Mouse (Mus musculus) CH12.LX (cell line): ENCODE data around the gene Ttpal. TPM values are rescaled to one million over a fixed set of nuclear protein-coding genes. Genes with fewer than 3 reads are reported as not detected.

Experiments used
- DNase-seq: peaks from one replicate; pipeline ENCODE4 v3.0.0-alpha.2; 2013; ENCODE audit errors: extremely low read depth
- H3K27ac ChIP-seq: 2 replicates; pipeline ENCODE4 v1.5.1; 2012; ENCODE audit warnings: low read depth, mild to moderate bottlenecking, control low read depth, moderate library complexity; ENCODE audit not compliant: insufficient read depth
- H3K27me3 ChIP-seq: replicated peaks from 2 replicates; pipeline ENCODE3; 2012; ENCODE audit warnings: inconsistent platforms
- H3K36me3 ChIP-seq, 2 experiments: replicated peaks in 1 of 2; 2 replicates each; pipeline versions ENCODE3 to v1.6.1; 2012; ENCODE audit warnings: inconsistent platforms in 1 of 2, low read length in 1 of 2, mild to moderate bottlenecking in 1 of 2, mixed read lengths in 1 of 2, moderate library complexity in 1 of 2; ENCODE audit not compliant: control insufficient read depth in 1 of 2, insufficient read depth in 1 of 2
- H3K4me1 ChIP-seq, 2 experiments: 2 replicates each; pipeline ENCODE4 v1.6.1; 2012; ENCODE audit warnings: inconsistent platforms in 1 of 2, moderate library complexity in 1 of 2; ENCODE audit not compliant: insufficient read depth in 2 of 2, control insufficient read depth in 1 of 2
- H3K4me2 ChIP-seq: 2 replicates; pipeline ENCODE4 v1.6.1; 2012; ENCODE audit warnings: low read depth, mild to moderate bottlenecking, control low read depth; ENCODE audit not compliant: poor library complexity, insufficient read depth, severe bottlenecking
- H3K4me3 ChIP-seq, 3 experiments: fragments of 150-350 bp in 1 of 3; sonication (generic) in 1 of 3; replicated peaks in 1 of 3; 2 replicates each; pipeline versions ENCODE3 to v1.5.1; 2011 to 2012; ENCODE audit warnings: low read depth in 2 of 3, low read length in 2 of 3, mild to moderate bottlenecking in 2 of 3, moderate library complexity in 2 of 3, control low read depth in 1 of 3, improper control_type of control experiment in 1 of 3, inconsistent platforms in 1 of 3, mixed read lengths in 1 of 3; ENCODE audit not compliant: poor library complexity in 1 of 3
- H3K79me2 ChIP-seq: replicated peaks from 2 replicates; pipeline ENCODE4 v1.6.1; 2012; ENCODE audit warnings: mild to moderate bottlenecking, moderate library complexity; ENCODE audit not compliant: control insufficient read depth, poor library complexity, insufficient read depth, severe bottlenecking; ENCODE audit errors: extremely low read depth
- H3K9ac ChIP-seq: 2 replicates; pipeline ENCODE4 v1.6.1; 2012; ENCODE audit warnings: low read depth, mild to moderate bottlenecking, control low read depth, moderate library complexity; ENCODE audit not compliant: insufficient read depth
- H3K9me3 ChIP-seq: replicated peaks from 2 replicates; pipeline ENCODE3; 2012; ENCODE audit warnings: low read length, inconsistent platforms, mixed read lengths
- BHLHE40 ChIP-seq: IDR thresholded peaks from 2 replicates; pipeline ENCODE4 v1.6.1; 2011; ENCODE audit warnings: mild to moderate bottlenecking, low read depth, low read length, improper control_type of control experiment
- CHD1 ChIP-seq: IDR thresholded peaks from 2 replicates; pipeline ENCODE4 v1.6.1; 2012; ENCODE audit warnings: low read depth, low read length, improper control_type of control experiment, inconsistent platforms
- CTCF ChIP-seq, 2 experiments: IDR thresholded peaks in 1 of 2; conservative IDR thresholded peaks in 1 of 2; 2 replicates each; pipeline ENCODE4 v1.5.1; 2011 to 2012; ENCODE audit warnings: low read depth in 2 of 2, low read length in 2 of 2, improper control_type of control experiment in 1 of 2, inconsistent platforms in 1 of 2, mild to moderate bottlenecking in 1 of 2, moderate library complexity in 1 of 2
- ELF1 ChIP-seq: IDR thresholded peaks from 2 replicates; pipeline ENCODE4 v1.6.1; 2014; ENCODE audit warnings: low read depth, mild to moderate bottlenecking, inconsistent platforms, low read length, improper control_type of control experiment
- EP300 ChIP-seq: IDR thresholded peaks from 2 replicates; pipeline ENCODE4 v1.6.1; 2011; ENCODE audit warnings: low read length, improper control_type of control experiment
- GABPA ChIP-seq: IDR thresholded peaks from 2 replicates; pipeline ENCODE4 v1.6.1; 2012; ENCODE audit warnings: low read depth, low read length, improper control_type of control experiment, inconsistent platforms; ENCODE audit not compliant: insufficient replicate concordance
- HCFC1 ChIP-seq: IDR thresholded peaks from 2 replicates; pipeline ENCODE4 v1.6.1; 2012; ENCODE audit warnings: low read depth, mild to moderate bottlenecking, inconsistent platforms, low read length, improper control_type of control experiment
- IRF4 ChIP-seq: IDR thresholded peaks from 2 replicates; pipeline ENCODE4 v1.6.1; 2014; ENCODE audit warnings: low read depth, mild to moderate bottlenecking, inconsistent platforms, low read length, improper control_type of control experiment
- JUND ChIP-seq: conservative IDR thresholded peaks from 2 replicates; pipeline ENCODE4 v1.6.1; 2011; ENCODE audit warnings: low read depth, low read length, improper control_type of control experiment
- MAFK ChIP-seq: IDR thresholded peaks from 2 replicates; pipeline ENCODE4 v1.6.1; 2011; ENCODE audit warnings: low read length, improper control_type of control experiment; ENCODE audit not compliant: insufficient replicate concordance
- MAX ChIP-seq: IDR thresholded peaks from 2 replicates; pipeline ENCODE4 v1.6.1; 2011; ENCODE audit warnings: low read length, improper control_type of control experiment
- MAZ ChIP-seq: IDR thresholded peaks from 2 replicates; pipeline ENCODE4 v1.6.1; 2012; ENCODE audit warnings: low read depth, mild to moderate bottlenecking, inconsistent platforms, low read length, improper control_type of control experiment, moderate library complexity
- PAX5 ChIP-seq: IDR thresholded peaks from 2 replicates; pipeline ENCODE4 v1.6.1; 2012; ENCODE audit warnings: low read length, inconsistent platforms, mixed read lengths
- POLR2AphosphoS2 ChIP-seq: IDR thresholded peaks from 2 replicates; pipeline ENCODE4 v1.6.1; 2011; ENCODE audit warnings: low read depth, low read length, improper control_type of control experiment
- SIN3A ChIP-seq: IDR thresholded peaks from 2 replicates; pipeline ENCODE4 v1.6.1; 2012; ENCODE audit warnings: low read length, improper control_type of control experiment, inconsistent platforms
- TBP ChIP-seq: conservative IDR thresholded peaks from 2 replicates; pipeline ENCODE4 v1.6.1; 2011; ENCODE audit warnings: low read depth, low read length, improper control_type of control experiment
- UBTF ChIP-seq: IDR thresholded peaks from 2 replicates; pipeline ENCODE4 v1.6.1; 2012; ENCODE audit warnings: low read depth, mild to moderate bottlenecking, inconsistent platforms, low read length, improper control_type of control experiment, moderate library complexity
- USF1 ChIP-seq: IDR thresholded peaks from 2 replicates; pipeline ENCODE4 v1.6.1; 2014; ENCODE audit warnings: low read depth, mild to moderate bottlenecking, inconsistent platforms, low read length, improper control_type of control experiment
- ZMIZ1 ChIP-seq: IDR thresholded peaks from 2 replicates; pipeline ENCODE4 v1.6.1; 2012; ENCODE audit warnings: low read depth, mild to moderate bottlenecking, inconsistent platforms, low read length, improper control_type of control experiment
- dilution Hi-C: fragments of 300-500 bp; cut with MboI; formaldehyde crosslinking; loops from 2 replicates; pipeline ENCODE4 v1.14.3; 2020; ENCODE audit warnings: low sequenced_read_pairs; ENCODE audit not compliant: extremely low pct_unique_long_range_greater_than_20kb, extremely low pct_ligation_motif_present
- in situ Hi-C: fragments of 300-500 bp; cut with MboI; formaldehyde crosslinking; loops from 3 replicates; pipeline ENCODE4 v1.14.3; 2019; ENCODE audit warnings: low sequenced_read_pairs, low pct_ligation_motif_present, low pct_unique_long_range_greater_than_20kb, mixed read lengths
- polyA plus RNA-seq: library from polyadenylated mRNA; unstranded; fragments of >175 nt; gene quantifications from 2 replicates; pipeline ENCODE4 v1.2.1, GENCODE M21; 2012; ENCODE audit warnings: low read depth; ENCODE audit not compliant: insufficient read length
- total RNA-seq, 2 experiments: library from RNA; depleted of rRNA; stranded (reverse); fragments of 300-350 nt in 1 of 2; fragments of >200 nt in 1 of 2; gene quantifications; 2 replicates each; pipeline ENCODE4 v1.2.3; 2012 to 2014

Gene Ttpal
- total and polyA plus RNA-seq, 3 experiments, result 21.9 to 38.9 (median 25.7) TPM

DNA sequence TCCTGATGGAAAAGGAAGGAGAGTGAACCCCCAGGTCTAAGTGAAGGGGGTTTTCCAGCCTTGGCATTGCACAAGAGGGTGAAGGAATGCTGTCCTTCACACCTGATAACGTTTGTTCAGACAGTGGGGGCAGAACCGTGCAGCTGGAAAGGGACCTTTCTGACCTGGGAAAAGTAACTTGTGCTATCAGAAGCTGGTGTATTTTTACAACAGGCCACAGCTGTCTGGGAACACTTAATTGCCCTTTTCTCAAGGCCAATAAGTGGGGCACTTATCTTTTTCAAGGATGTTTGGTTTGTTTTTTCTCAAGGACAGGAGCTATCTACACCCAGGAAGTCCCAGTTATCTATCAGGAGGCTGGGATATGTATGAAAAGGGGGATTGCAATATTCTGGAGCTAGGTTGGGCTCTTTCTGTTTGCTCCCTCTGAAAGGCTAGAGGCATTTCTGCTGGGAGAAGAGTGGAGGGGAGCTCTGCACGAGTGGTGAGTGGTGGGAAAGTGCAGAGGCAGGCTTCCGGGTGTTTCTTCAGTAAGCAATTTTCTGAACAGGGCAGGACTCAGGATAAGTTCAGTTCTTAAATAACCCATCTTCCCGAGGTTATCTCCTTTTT lies 35.6 kb downstream of the Ttpal start:
- Histone ChIP-seq H3K4me3 (peak overlapping the region in 2 of 3 experiments; percentile 15 to 50), H3K9ac (peak overlapping the region; percentile 80; the same call in 1 of the 2 replicates), H3K4me1 (peaks cover 12 to 62% of the 10 kb centered on the region in 2 experiments), H3K4me2 (peak overlapping the region; percentile 84), H3K27ac (peak overlapping the region; percentile 41), H3K79me2 (peaks cover 94% of the 10 kb centered on the region), H3K36me3 (peaks cover 64 to 80% of the 10 kb centered on the region in 2 experiments), H3K9me3 (no peaks in the 10 kb centered on the region), H3K27me3 (no peaks in the 10 kb centered on the region)
- dilution Hi-C loops (no loop called here), in situ Hi-C loops (no loop called here)
- 0 out of 2 replicates have a peak, but pooled peaks have one; percentile 18 for TF ChIP-seq POLR2AphosphoS2
- TF ChIP-seq ELF1, result 0 out of 2 replicates have a peak, but pooled peaks have one; percentile 14
- TF ChIP-seq JUND, result no peak
- no peak for DNase-seq

GRCm38 (mm10) chr2:163640493-163640892 lies 38.4 kb downstream of the Ttpal start:
- no peaks in the 10 kb centered on the region for H3K9me3 ChIP-seq
- no peak for DNase-seq
- peak overlapping the region; percentile 80; the same call in 1 of the 2 replicates for H3K9ac ChIP-seq
- H3K4me2 ChIP-seq, result peak overlapping the region; percentile 100
- H3K4me3 ChIP-seq, result peak overlapping the region; percentile 33 to 53 (median 50)
- no peaks in the 10 kb centered on the region for H3K27me3 ChIP-seq
- TF ChIP-seq CTCF (conservative IDR thresholded peaks at IDR 0.05 in 1 of 2, IDR thresholded peaks at IDR 0.05 in 1 of 2; ENCODE audit: low read depth in 2 of 2, low read length in 2 of 2), result peak in 1 of 2 experiments; percentile 35; a peak in 2 of 4 replicates
- TF ChIP-seq SIN3A, result 0 out of 2 replicates have a peak, but pooled peaks have one; percentile 44
- no peak for TF ChIP-seq GABPA
- peak; percentile 79 for TF ChIP-seq CHD1
- TF ChIP-seq EP300, result no peak
- TF ChIP-seq, all 38 proteins: peak for 3
- in situ Hi-C loops, result no loop called here
- Histone ChIP-seq H3K4me1 (peaks cover 9 to 52% of the 10 kb centered on the region in 2 experiments), H3K79me2 (peaks cover 86% of the 10 kb centered on the region), H3K36me3 (peaks cover 44 to 59% of the 10 kb centered on the region in 2 experiments), H3K27ac (peak overlapping the region; percentile 70; the same call in 1 of the 2 replicates)
- dilution Hi-C loops, result no loop called here

GRCm38 (mm10) chr2:163641681-163642080 lies 39.6 kb downstream of the Ttpal start:
- H3K9me3 ChIP-seq, result no peaks in the 10 kb centered on the region
- in situ Hi-C loops, result no loop called here
- H3K36me3 ChIP-seq, result peaks cover 39 to 47% of the 10 kb centered on the region in 2 experiments
- no peak for TF ChIP-seq TBP
- no peak for TF ChIP-seq ZMIZ1
- no peak for TF ChIP-seq PAX5
- TF ChIP-seq CTCF (conservative IDR thresholded peaks at IDR 0.05 in 1 of 2, IDR thresholded peaks at IDR 0.05 in 1 of 2; ENCODE audit: low read depth in 2 of 2, low read length in 2 of 2), result no peak
- TF ChIP-seq BHLHE40, result no peak
- TF ChIP-seq HCFC1, result no peak
- TF ChIP-seq MAFK, result no peak
- no peak for TF ChIP-seq UBTF
- no peak for TF ChIP-seq MAX
- TF ChIP-seq USF1, result no peak
- no peak for TF ChIP-seq MAZ
- no peak for TF ChIP-seq POLR2AphosphoS2
- TF ChIP-seq IRF4, result no peak
- peak overlapping the region; percentile 16 to 39 (median 36) for H3K4me3 ChIP-seq
- no peaks in the 10 kb centered on the region for H3K27me3 ChIP-seq
- H3K9ac ChIP-seq, result peak overlapping the region; percentile 36
- H3K79me2 ChIP-seq, result peaks cover 75% of the 10 kb centered on the region
- peaks cover 11 to 47% of the 10 kb centered on the region in 2 experiments for H3K4me1 ChIP-seq
- peak overlapping the region; percentile 100 for H3K4me2 ChIP-seq
- dilution Hi-C loops, result no loop called here
- no peak for DNase-seq
- peak overlapping the region; percentile 83 for H3K27ac ChIP-seq
